Mouse (Mus musculus): ENCODE measurements around the gene Pdpk1. TPM values are rescaled to one million over a fixed set of nuclear protein-coding genes. Genes with fewer than 3 reads are reported as not detected.

Pdpk1 gene
- polyA plus RNA-seq, 1 experiment from 2014 or later: 28.0 TPM

DNA sequence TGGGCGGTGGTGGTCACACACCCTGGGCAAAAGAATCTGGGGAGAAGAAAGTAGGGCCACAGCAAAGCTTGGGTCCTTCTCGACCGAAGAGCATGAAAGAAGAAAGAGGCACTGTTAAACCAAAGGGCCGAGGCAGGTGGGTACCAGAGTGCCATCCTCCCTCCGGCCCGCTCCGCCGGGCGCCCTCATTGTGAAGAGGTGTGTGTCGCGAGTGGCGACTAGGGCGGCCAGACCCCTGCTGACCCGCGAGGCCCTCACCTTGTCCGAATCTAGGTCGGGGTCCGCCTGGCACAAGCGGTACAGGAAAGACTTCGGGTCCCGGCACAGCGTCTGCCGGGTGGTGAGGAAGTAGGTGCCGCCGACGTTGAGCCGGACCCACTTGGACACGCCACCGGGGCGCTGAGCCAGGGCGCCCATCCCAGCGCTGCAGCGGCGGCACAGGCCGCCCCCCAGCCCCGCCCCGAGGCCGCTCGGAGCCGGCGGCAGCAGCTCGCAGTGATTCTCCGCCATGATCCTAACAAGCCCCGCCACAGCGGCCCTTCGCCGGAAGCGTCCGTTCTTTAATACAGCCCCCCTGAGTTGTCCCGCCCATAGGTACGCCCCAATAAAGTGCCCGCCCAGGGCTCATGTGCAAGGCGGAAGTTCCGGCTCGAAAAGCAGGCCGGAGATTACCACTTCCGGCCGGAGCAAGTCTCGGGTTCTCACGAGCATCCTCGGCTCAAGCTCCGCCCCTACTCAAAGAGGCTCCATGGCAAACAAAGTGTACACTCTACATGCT, 77.6 kb downstream of the Pdpk1 start, which contains the start of gene Kctd5:
Kctd5 (minus strand) TSS at position 567 of the 778 bp plus-strand sequence.
- TF ChIP-seq EP300 (optimal IDR thresholded peaks at IDR 0.05) (peak; percentile 81), CTCF (IDR thresholded peaks at IDR 0.05; ENCODE audit: low read depth) (no peak)
- Histone ChIP-seq H3K4me2 (replicated peaks; ENCODE audit: low read depth) (peak within 1 kb of the TSS; percentile 73), H3K36me3 (ENCODE audit: control insufficient read depth, insufficient read depth, low read length) (peaks cover 6% of the 10 kb centered on the region), H3K9ac (ENCODE audit: low read length) (peak within 1 kb of the TSS; percentile 97), H3K4me3 (ENCODE audit: low read depth, low read length) (peak within 1 kb of the TSS; percentile 93), H3K27ac (replicated peaks) (peak within 1 kb of the TSS; percentile 92), H3K27me3 (ENCODE audit: control insufficient read depth, insufficient read depth, low read length) (no peaks in the 10 kb centered on the region), H3K9me3 (ENCODE audit: control insufficient read depth, low read length) (no peaks in the 10 kb centered on the region), H3K4me1 (replicated peaks; ENCODE audit: control insufficient read depth, insufficient read depth) (no peaks in the 10 kb centered on the region)
- 1% methylated on average over 62 of the region's 62 CpGs for WGBS
- peak; percentile 99 for ATAC-seq (ENCODE audit: low FRiP score, low TSS enrichment)
- peak; percentile 95 for DNase-seq (ENCODE audit: low spot score)

GRCm38 (mm10) chr17:24069531-24069930, 81.2 kb downstream of the Pdpk1 start:
- no peak for DNase-seq (ENCODE audit: low spot score)
- TF ChIP-seq EP300 (optimal IDR thresholded peaks at IDR 0.05): no peak
- TF ChIP-seq CTCF (IDR thresholded peaks at IDR 0.05; ENCODE audit: low read depth): no peak
- Histone ChIP-seq H3K27me3 (ENCODE audit: control insufficient read depth, insufficient read depth, low read length) (no peaks in the 10 kb centered on the region), H3K36me3 (ENCODE audit: control insufficient read depth, insufficient read depth, low read length) (no peaks in the 10 kb centered on the region), H3K4me2 (replicated peaks; ENCODE audit: low read depth) (no peak overlapping the region), H3K4me3 (ENCODE audit: low read depth, low read length) (no peak overlapping the region), H3K9me3 (ENCODE audit: control insufficient read depth, low read length) (no peaks in the 10 kb centered on the region), H3K9ac (ENCODE audit: low read length) (no peak overlapping the region), H3K27ac (replicated peaks) (no peak overlapping the region), H3K4me1 (replicated peaks; ENCODE audit: control insufficient read depth, insufficient read depth) (no peaks in the 10 kb centered on the region)
- ATAC-seq (ENCODE audit: low FRiP score, low TSS enrichment): no peak
- 87% methylated on average over 3 of the region's 3 CpGs for whole genome bisulfite sequencing

- 72% methylated on average over 5 of the region's 5 CpGs for WGBS
- Histone ChIP-seq H3K27ac (replicated peaks) (no peak overlapping the region), H3K4me3 (ENCODE audit: low read depth, low read length) (no peak overlapping the region), H3K36me3 (ENCODE audit: control insufficient read depth, insufficient read depth, low read length) (peaks cover 4% of the 10 kb centered on the region; the same call in 1 of the 2 replicates), H3K9ac (ENCODE audit: low read length) (no peak overlapping the region), H3K9me3 (ENCODE audit: control insufficient read depth, low read length) (no peaks in the 10 kb centered on the region), H3K4me1 (replicated peaks; ENCODE audit: control insufficient read depth, insufficient read depth) (no peaks in the 10 kb centered on the region), H3K27me3 (ENCODE audit: control insufficient read depth, insufficient read depth, low read length) (no peaks in the 10 kb centered on the region), H3K4me2 (replicated peaks; ENCODE audit: low read depth) (no peak overlapping the region)
- TF ChIP-seq CTCF (IDR thresholded peaks at IDR 0.05; ENCODE audit: low read depth) (no peak), EP300 (optimal IDR thresholded peaks at IDR 0.05) (no peak)
- ATAC-seq (ENCODE audit: low FRiP score, low TSS enrichment) (no peak), DNase-seq (ENCODE audit: low spot score) (no peak)
Measured at GRCm38 (mm10) chr17:24068271-24068670, 82.5 kb downstream of the Pdpk1 start.

GRCm38 (mm10) chr17:24062459-24063155, 88.1 kb downstream of the Pdpk1 start:
- H3K27me3 ChIP-seq (ENCODE audit: control insufficient read depth, insufficient read depth, low read length): no peaks in the 10 kb centered on the region
- H3K4me2 ChIP-seq (replicated peaks; ENCODE audit: low read depth): no peak overlapping the region
- no peaks in the 10 kb centered on the region for H3K4me1 ChIP-seq (replicated peaks; ENCODE audit: control insufficient read depth, insufficient read depth)
- H3K9ac ChIP-seq (ENCODE audit: low read length): no peak overlapping the region
- H3K36me3 ChIP-seq (ENCODE audit: control insufficient read depth, insufficient read depth, low read length): peaks cover 11% of the 10 kb centered on the region
- peak; percentile 11 for DNase-seq (ENCODE audit: low spot score)
- no peaks in the 10 kb centered on the region for H3K9me3 ChIP-seq (ENCODE audit: control insufficient read depth, low read length)
- no peak for ATAC-seq (ENCODE audit: low FRiP score, low TSS enrichment)
- 76% methylated on average over 4 of the region's 4 CpGs for WGBS
- TF ChIP-seq CTCF (IDR thresholded peaks at IDR 0.05; ENCODE audit: low read depth): no peak
- no peak for TF ChIP-seq EP300 (optimal IDR thresholded peaks at IDR 0.05)
- H3K4me3 ChIP-seq (ENCODE audit: low read depth, low read length): no peak overlapping the region
- no peak overlapping the region for H3K27ac ChIP-seq (replicated peaks)

DNA sequence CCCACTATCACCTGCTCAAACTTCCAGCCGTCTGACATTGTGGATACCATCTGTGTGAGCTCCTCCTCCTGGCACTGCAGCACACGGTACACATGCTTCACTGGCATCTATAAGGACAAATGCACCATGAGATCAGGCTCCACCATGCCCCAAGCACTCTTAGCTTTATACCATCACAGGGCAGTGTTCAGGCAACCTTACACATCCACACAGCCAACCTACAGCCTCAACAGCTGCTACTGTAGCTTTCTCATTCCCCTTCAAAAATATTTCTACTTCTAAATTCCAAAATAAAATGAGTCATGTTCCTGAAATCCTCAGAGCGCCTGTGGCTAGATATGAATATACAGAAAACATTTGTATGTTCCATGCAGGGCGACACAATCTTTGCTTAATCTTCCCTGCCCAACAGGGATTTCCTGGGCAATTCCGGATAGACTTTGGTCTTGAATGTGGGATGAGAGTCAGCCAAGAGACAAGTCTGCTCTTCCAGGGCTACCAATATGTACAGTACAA, 92.9 kb downstream of the Pdpk1 start:
- ATAC-seq (ENCODE audit: low FRiP score, low TSS enrichment) (no peak), DNase-seq (ENCODE audit: low spot score) (no peak)
- no peaks in the 10 kb centered on the region for H3K4me1 ChIP-seq (replicated peaks; ENCODE audit: control insufficient read depth, insufficient read depth)
- no peak overlapping the region for H3K4me3 ChIP-seq (ENCODE audit: low read depth, low read length)
- H3K36me3 ChIP-seq (ENCODE audit: control insufficient read depth, insufficient read depth, low read length): peaks cover 30% of the 10 kb centered on the region
- H3K9me3 ChIP-seq (ENCODE audit: control insufficient read depth, low read length): no peaks in the 10 kb centered on the region
- no peak overlapping the region for H3K4me2 ChIP-seq (replicated peaks; ENCODE audit: low read depth)
- 93% methylated on average over 5 of the region's 5 CpGs for WGBS
- H3K27me3 ChIP-seq (ENCODE audit: control insufficient read depth, insufficient read depth, low read length): no peaks in the 10 kb centered on the region
- TF ChIP-seq EP300 (optimal IDR thresholded peaks at IDR 0.05): no peak
- TF ChIP-seq CTCF (IDR thresholded peaks at IDR 0.05; ENCODE audit: low read depth): no peak
- H3K9ac ChIP-seq (ENCODE audit: low read length): no peak overlapping the region
- H3K27ac ChIP-seq (replicated peaks): no peak overlapping the region
